Mouse (Mus musculus): ENCODE measurements around the gene Insyn1.

Insyn1 gene

GRCm38 (mm10) chr9:58487851-58488801 lies at the start of gene Insyn1:
Insyn1 (plus strand) TSS chr9:58488603.
- peak in 1 of 2 experiments; percentile 54 for DNase-seq (ENCODE audit: low spot score in 2 of 2)

GRCm38 (mm10) chr9:58438921-58439396 lies 49.4 kb upstream of the Insyn1 start:
- DNase-seq (ENCODE audit: low spot score in 2 of 2) = no peak

- DNase-seq (ENCODE audit: low spot score in 2 of 2) = no peak
Measured at GRCm38 (mm10) chr9:58440100-58440499, 48.3 kb upstream of the Insyn1 start.

- DNase-seq (ENCODE audit: low spot score in 2 of 2) = no peak
Measured at GRCm38 (mm10) chr9:58440614-58441013, 47.8 kb upstream of the Insyn1 start.

GRCm38 (mm10) chr9:58441351-58442104 lies 46.9 kb upstream of the Insyn1 start:
- DNase-seq (ENCODE audit: low spot score in 2 of 2) = no peak

- no peak for DNase-seq (ENCODE audit: low spot score in 2 of 2)
Measured at GRCm38 (mm10) chr9:58442105-58443010, 46.0 kb upstream of the Insyn1 start.

- no peak for DNase-seq (ENCODE audit: low spot score in 2 of 2)
Measured at GRCm38 (mm10) chr9:58443061-58443460, 45.3 kb upstream of the Insyn1 start.

- no peak for DNase-seq (ENCODE audit: low spot score in 2 of 2)
Measured at GRCm38 (mm10) chr9:58446829-58447228, 41.6 kb upstream of the Insyn1 start.

GRCm38 (mm10) chr9:58447997-58448595 lies 40.3 kb upstream of the Insyn1 start:
- no peak for DNase-seq (ENCODE audit: low spot score in 2 of 2)

- DNase-seq (ENCODE audit: low spot score in 2 of 2) = no peak
Measured at GRCm38 (mm10) chr9:58449526-58449925, 38.9 kb upstream of the Insyn1 start.

GRCm38 (mm10) chr9:58453791-58454378 lies 34.5 kb upstream of the Insyn1 start:
- DNase-seq (ENCODE audit: low spot score in 2 of 2) = no peak

- no peak for DNase-seq (ENCODE audit: low spot score in 2 of 2)
Measured at GRCm38 (mm10) chr9:58454886-58455285, 33.5 kb upstream of the Insyn1 start.

GRCm38 (mm10) chr9:58455798-58456197 lies 32.6 kb upstream of the Insyn1 start:
- DNase-seq (ENCODE audit: low spot score in 2 of 2) = no peak

GRCm38 (mm10) chr9:58457481-58457955 lies 30.9 kb upstream of the Insyn1 start:
- no peak for DNase-seq (ENCODE audit: low spot score in 2 of 2)

GRCm38 (mm10) chr9:58458341-58458740 lies 30.1 kb upstream of the Insyn1 start:
- DNase-seq (ENCODE audit: low spot score in 2 of 2) = no peak

GRCm38 (mm10) chr9:58458856-58459553 lies 29.4 kb upstream of the Insyn1 start:
- no peak for DNase-seq (ENCODE audit: low spot score in 2 of 2)

- DNase-seq (ENCODE audit: low spot score in 2 of 2) = no peak
Measured at GRCm38 (mm10) chr9:58467345-58468025, 20.9 kb upstream of the Insyn1 start.

- DNase-seq (ENCODE audit: low spot score in 2 of 2) = no peak
Measured at GRCm38 (mm10) chr9:58470466-58470865, 17.9 kb upstream of the Insyn1 start.

GRCm38 (mm10) chr9:58473211-58473815 lies 15.1 kb upstream of the Insyn1 start:
- DNase-seq (ENCODE audit: low spot score in 2 of 2) = no peak
